Mouse (Mus musculus) erythroblast, embryonic 14.5 days (primary cell): ENCODE data around the gene Rnase11.

ENCODE experiments used
- GATA1 ChIP-seq: IDR thresholded peaks from 2 replicates; pipeline ENCODE4 v1.6.1; 2012; ENCODE audit warnings: low read length, inconsistent platforms, mixed read lengths
- TAL1 ChIP-seq: IDR thresholded peaks from 3 replicates; pipeline ENCODE4 v1.6.1; 2012; ENCODE audit warnings: low read length, inconsistent platforms, mixed read lengths

DNA sequence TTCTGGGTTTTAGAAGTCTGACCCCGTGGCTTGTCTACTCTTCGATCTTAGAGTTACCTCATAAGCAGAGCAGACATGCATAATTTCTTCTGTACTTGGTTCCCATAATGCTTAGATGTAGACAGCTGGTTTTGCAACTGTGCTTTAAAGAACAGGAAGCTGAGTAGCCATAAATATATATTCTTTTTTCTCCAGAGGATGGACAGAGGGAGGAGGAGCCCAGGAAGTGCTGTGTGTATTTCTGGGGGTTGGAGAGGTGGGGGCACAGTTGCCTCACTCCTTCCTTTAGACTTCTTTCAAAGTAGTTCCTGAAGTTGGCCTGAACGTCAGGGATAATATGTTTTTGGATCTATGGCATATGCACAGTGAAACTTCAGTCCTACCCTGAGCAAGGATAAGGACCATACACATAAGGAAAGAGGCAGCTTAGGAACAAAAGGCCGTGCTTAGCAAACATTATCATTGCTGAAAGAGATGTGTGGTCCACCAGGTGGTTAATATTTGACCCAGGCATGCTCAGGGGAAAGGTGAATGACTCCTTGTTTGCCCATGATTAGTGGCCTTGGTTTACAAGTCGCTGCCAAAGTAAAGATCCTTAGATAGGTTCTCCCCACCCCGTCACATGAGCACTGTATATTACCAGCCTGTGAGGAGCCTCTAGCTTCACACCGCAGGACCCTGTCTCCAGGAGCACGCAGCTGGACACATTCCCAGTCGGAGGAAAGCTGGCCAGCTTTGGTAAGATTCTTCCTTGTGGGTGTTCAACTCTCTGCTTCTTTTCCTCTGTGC, 46.0 kb upstream of the Rnase11 start:
- TF ChIP-seq GATA1 (no peak), TAL1 (no peak)
